Mouse (Mus musculus) stomach, embryonic 14.5 days (tissue): Measurements from ENCODE around the gene Lsamp. TPM values are rescaled to one million over a fixed set of nuclear protein-coding genes. Genes with fewer than 3 reads are reported as not detected.

Experiments used
- ATAC-seq: fragments of 200-750 bp; cut with Nextera tagmentation; 2 replicates; pipeline ENCODE4 v1.8.0; 2017; ENCODE audit warnings: low read depth, moderate TSS enrichment; ENCODE audit not compliant: insufficient number of reproducible peaks, insufficient read depth, low FRiP score
- H3K27ac ChIP-seq: fragments of 300-500 bp; sonication (generic); 2 replicates; pipeline ENCODE4 v1.5.1; 2014; ENCODE audit warnings: mild to moderate bottlenecking, low read length, moderate library complexity, mixed read lengths
- H3K27me3 ChIP-seq: fragments of 300-500 bp; sonication (generic); 2 replicates; pipeline ENCODE4 v1.6.1; 2014; ENCODE audit warnings: low read length, control low read depth, mixed read lengths; ENCODE audit not compliant: control insufficient read depth, insufficient read depth
- H3K36me3 ChIP-seq: fragments of 300-500 bp; sonication (generic); 2 replicates; pipeline ENCODE4 v1.6.1; 2014; ENCODE audit warnings: mild to moderate bottlenecking, control low read depth, low read length, moderate library complexity, mixed read lengths; ENCODE audit not compliant: control insufficient read depth, insufficient read depth
- H3K4me1 ChIP-seq: fragments of 300-500 bp; sonication (generic); 2 replicates; pipeline ENCODE4 v1.6.1; 2014; ENCODE audit warnings: low read length, control low read depth, mixed read lengths; ENCODE audit not compliant: control insufficient read depth, insufficient read depth
- H3K4me2 ChIP-seq: fragments of 300-500 bp; sonication (generic); replicated peaks from 2 replicates; pipeline ENCODE4 v1.6.1; 2014; ENCODE audit warnings: low read depth, low read length, control low read depth
- H3K4me3 ChIP-seq: fragments of 300-500 bp; sonication (generic); 2 replicates; pipeline ENCODE4 v1.5.1; 2014; ENCODE audit warnings: low read depth, low read length, control low read depth
- H3K9ac ChIP-seq: fragments of 300-500 bp; sonication (generic); replicated peaks from 2 replicates; pipeline ENCODE4 v1.6.1; 2014; ENCODE audit warnings: low read depth, mild to moderate bottlenecking, control low read depth, low read length, moderate library complexity, mixed read lengths
- H3K9me3 ChIP-seq: fragments of 300-500 bp; sonication (generic); 2 replicates; pipeline ENCODE4 v1.6.1; 2016; ENCODE audit warnings: low read depth, low read length, control low read depth; ENCODE audit not compliant: control insufficient read depth
- WGBS: fragments of 180-500 bp; shearing (Covaris S2); extraction: QIAGEN DNeasy Blood & Tissue Kit; methylation state at CpG from one replicate; pipeline ENCODE4 v1.1.7; 2014; 5-methylcytosine and 5-hydroxymethylcytosine counted together
- polyA plus RNA-seq: library from polyadenylated mRNA; unstranded; fragments of >200 nt; fragmentation: Nextera tagmentation; extraction: Ambion mirVana; gene quantifications from 2 replicates; pipeline ENCODE4 v1.2.1, GENCODE M21; 2014

Lsamp gene
- polyA plus RNA-seq, 1 experiment from 2014 or later = 15.6 TPM

DNA sequence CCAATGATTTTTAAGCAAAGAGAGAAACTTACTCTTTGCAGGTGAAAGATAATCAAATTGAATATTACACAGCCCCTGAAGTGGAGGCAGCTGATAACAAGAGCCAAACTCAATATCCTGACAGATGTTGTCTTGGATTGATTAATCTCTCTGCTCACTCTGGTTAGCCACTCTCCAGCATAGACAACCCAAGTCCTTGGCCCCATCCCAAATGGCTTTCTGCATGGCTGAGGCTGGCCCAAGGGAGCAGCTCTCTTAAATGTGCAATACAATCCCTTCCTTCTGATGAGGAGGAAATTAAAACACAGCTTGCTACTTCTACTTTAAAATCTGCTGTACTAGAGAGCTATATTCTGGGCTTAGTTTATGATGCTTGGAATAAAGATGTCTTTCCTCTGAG is 1572.9 kb downstream of the Lsamp start:
- no peak for ATAC-seq

GRCm38 (mm10) chr16:41565233-41565632 is 1581.1 kb downstream of the Lsamp start:
- 47% methylated on average over 2 of the region's 2 CpGs for WGBS
- Histone ChIP-seq H3K27ac (no peak overlapping the region), H3K27me3 (no peaks in the 10 kb centered on the region), H3K36me3 (no peaks in the 10 kb centered on the region), H3K4me3 (no peak overlapping the region), H3K9ac (no peak overlapping the region), H3K9me3 (no peaks in the 10 kb centered on the region), H3K4me2 (no peak overlapping the region), H3K4me1 (no peaks in the 10 kb centered on the region)
- no peak for ATAC-seq

More for the DNA sequence above, 1572.9 kb downstream of the Lsamp start:
- Histone ChIP-seq H3K9ac (no peak overlapping the region), H3K9me3 (no peaks in the 10 kb centered on the region), H3K27me3 (no peaks in the 10 kb centered on the region), H3K36me3 (no peaks in the 10 kb centered on the region), H3K27ac (no peak overlapping the region), H3K4me3 (no peak overlapping the region), H3K4me1 (no peaks in the 10 kb centered on the region), H3K4me2 (no peak overlapping the region)

- Histone ChIP-seq H3K27ac (no peak overlapping the region), H3K9ac (no peak overlapping the region), H3K36me3 (no peaks in the 10 kb centered on the region), H3K9me3 (no peaks in the 10 kb centered on the region), H3K4me1 (no peaks in the 10 kb centered on the region), H3K4me2 (no peak overlapping the region), H3K27me3 (no peaks in the 10 kb centered on the region), H3K4me3 (no peak overlapping the region)
- WGBS = 59% methylated on average over 5 of the region's 5 CpGs
- ATAC-seq = no peak
Measured at GRCm38 (mm10) chr16:41588675-41589301, 1604.6 kb downstream of the Lsamp start.

DNA sequence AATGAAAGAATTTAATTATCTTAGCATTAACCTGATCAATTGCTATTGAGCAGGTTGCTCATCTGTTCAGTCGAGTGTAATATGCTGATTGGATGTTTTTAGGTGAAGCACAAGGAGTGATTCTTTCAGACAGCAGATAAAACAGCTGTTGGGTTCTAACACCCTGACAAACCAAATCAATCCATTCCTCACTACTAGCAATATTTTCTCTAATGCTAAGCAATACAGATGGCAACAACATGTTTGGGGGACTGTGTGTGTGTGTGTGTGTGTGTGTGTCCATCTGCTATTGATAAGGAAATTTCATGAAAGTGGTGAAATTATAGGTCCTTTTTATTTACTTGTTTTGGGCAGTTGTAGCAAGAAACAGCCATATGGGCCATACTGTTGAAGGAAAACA is 1628.1 kb downstream of the Lsamp start:
- H3K27ac ChIP-seq = no peak overlapping the region
- H3K4me3 ChIP-seq = no peak overlapping the region
- no peaks in the 10 kb centered on the region for H3K9me3 ChIP-seq
- H3K9ac ChIP-seq = no peak overlapping the region
- 50% methylated on average over 1 of the region's 1 CpGs for WGBS
- no peak for ATAC-seq
- H3K27me3 ChIP-seq = no peaks in the 10 kb centered on the region
- H3K36me3 ChIP-seq = no peaks in the 10 kb centered on the region
- no peaks in the 10 kb centered on the region for H3K4me1 ChIP-seq
- H3K4me2 ChIP-seq = no peak overlapping the region

GRCm38 (mm10) chr16:41623871-41624270 is 1639.7 kb downstream of the Lsamp start:
- Histone ChIP-seq H3K27ac (no peak overlapping the region), H3K36me3 (no peaks in the 10 kb centered on the region), H3K27me3 (no peaks in the 10 kb centered on the region), H3K4me3 (no peak overlapping the region), H3K9ac (no peak overlapping the region), H3K4me2 (no peak overlapping the region), H3K4me1 (no peaks in the 10 kb centered on the region), H3K9me3 (no peaks in the 10 kb centered on the region)
- 88% methylated on average over 1 of the region's 1 CpGs for WGBS
- no peak for ATAC-seq

- H3K4me2 ChIP-seq = no peak overlapping the region
- H3K4me3 ChIP-seq = no peak overlapping the region
- no peak overlapping the region for H3K9ac ChIP-seq
- H3K27ac ChIP-seq = no peak overlapping the region
- H3K36me3 ChIP-seq = no peaks in the 10 kb centered on the region
- H3K27me3 ChIP-seq = no peaks in the 10 kb centered on the region
- no peaks in the 10 kb centered on the region for H3K4me1 ChIP-seq
- no peak for ATAC-seq
- no peaks in the 10 kb centered on the region for H3K9me3 ChIP-seq
- WGBS = 70% methylated on average over 2 of the region's 2 CpGs
Measured at GRCm38 (mm10) chr16:41633898-41634297, 1649.7 kb downstream of the Lsamp start.

- no peak overlapping the region for H3K4me3 ChIP-seq
- no peaks in the 10 kb centered on the region for H3K36me3 ChIP-seq
- no peak overlapping the region for H3K27ac ChIP-seq
- 33% methylated on average over 2 of the region's 2 CpGs for WGBS
- no peaks in the 10 kb centered on the region for H3K4me1 ChIP-seq
- H3K9ac ChIP-seq = no peak overlapping the region
- ATAC-seq = no peak
- no peaks in the 10 kb centered on the region for H3K9me3 ChIP-seq
- H3K4me2 ChIP-seq = no peak overlapping the region
- no peaks in the 10 kb centered on the region for H3K27me3 ChIP-seq
Measured at GRCm38 (mm10) chr16:41640876-41641275, 1656.7 kb downstream of the Lsamp start.

DNA sequence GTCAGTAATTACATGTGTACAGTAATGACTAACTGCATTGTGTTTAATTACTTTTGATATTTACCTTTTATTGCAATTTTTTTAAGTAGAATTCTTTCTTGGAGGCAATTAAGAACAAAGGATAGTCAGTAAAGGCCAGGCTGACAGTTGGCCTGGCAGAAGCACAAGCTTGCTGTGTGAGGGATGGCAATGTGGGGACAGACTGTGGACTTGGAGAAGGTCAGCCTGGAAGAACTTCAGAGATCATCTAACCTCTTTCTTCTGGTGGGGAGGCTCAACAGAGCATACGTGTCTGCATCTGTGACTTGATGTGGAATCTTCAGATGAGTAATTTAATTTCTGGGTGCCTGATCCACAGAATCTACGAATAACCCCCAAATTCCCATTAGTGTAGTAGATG is 1669.1 kb downstream of the Lsamp start:
- no peaks in the 10 kb centered on the region for H3K27me3 ChIP-seq
- H3K4me2 ChIP-seq = no peak overlapping the region
- no peak overlapping the region for H3K4me3 ChIP-seq
- no peaks in the 10 kb centered on the region for H3K4me1 ChIP-seq
- WGBS = 89% methylated on average over 2 of the region's 2 CpGs
- no peaks in the 10 kb centered on the region for H3K9me3 ChIP-seq
- no peak for ATAC-seq
- H3K9ac ChIP-seq = no peak overlapping the region
- no peak overlapping the region for H3K27ac ChIP-seq
- no peaks in the 10 kb centered on the region for H3K36me3 ChIP-seq

- Histone ChIP-seq H3K4me2 (no peak overlapping the region), H3K4me1 (no peaks in the 10 kb centered on the region), H3K9me3 (no peaks in the 10 kb centered on the region), H3K9ac (no peak overlapping the region), H3K27me3 (no peaks in the 10 kb centered on the region), H3K27ac (no peak overlapping the region), H3K4me3 (no peak overlapping the region), H3K36me3 (no peaks in the 10 kb centered on the region)
- no peak for ATAC-seq
- WGBS = 81% methylated on average over 2 of the region's 2 CpGs
Measured at GRCm38 (mm10) chr16:41674316-41675038, 1690.3 kb downstream of the Lsamp start.
